Mouse (Mus musculus): ENCODE data around the gene Cacnb4.

Cacnb4 gene

GRCm38 (mm10) chr2:52676023-52676912 is at the start of gene Cacnb4:
Cacnb4 (minus strand) TSS chr2:52676831.
- no peak for TF ChIP-seq GATA4 (IDR thresholded peaks at IDR 0.05; ENCODE audit: insufficient replicate concordance, low read length)

GRCm38 (mm10) chr2:52720231-52721025 is 43.8 kb upstream of the Cacnb4 start:
- no peak for TF ChIP-seq GATA4 (IDR thresholded peaks at IDR 0.05; ENCODE audit: insufficient replicate concordance, low read length)

GRCm38 (mm10) chr2:52717076-52717475 is 40.4 kb upstream of the Cacnb4 start:
- no peak for TF ChIP-seq GATA4 (IDR thresholded peaks at IDR 0.05; ENCODE audit: insufficient replicate concordance, low read length)

DNA sequence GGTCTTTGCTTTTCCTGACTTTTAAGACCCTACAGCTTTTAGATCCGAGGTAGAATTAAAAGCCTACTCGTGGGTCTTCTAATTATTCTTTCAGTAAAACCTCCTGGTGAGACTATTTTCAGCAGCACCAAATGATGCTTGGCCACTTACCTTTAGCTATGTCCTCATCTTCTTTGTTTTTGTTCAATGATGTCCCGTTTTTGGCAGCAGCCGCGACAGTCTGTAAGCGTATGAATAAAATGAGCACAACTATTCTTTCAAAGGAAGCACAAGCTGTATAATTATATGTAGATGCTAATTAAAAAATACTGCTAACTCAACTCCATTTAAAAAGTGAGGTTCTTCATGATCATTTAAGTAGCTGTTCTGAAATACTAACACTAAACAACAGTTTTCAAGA is 38.9 kb upstream of the Cacnb4 start:
- no peak for TF ChIP-seq GATA4 (IDR thresholded peaks at IDR 0.05; ENCODE audit: insufficient replicate concordance, low read length)

DNA sequence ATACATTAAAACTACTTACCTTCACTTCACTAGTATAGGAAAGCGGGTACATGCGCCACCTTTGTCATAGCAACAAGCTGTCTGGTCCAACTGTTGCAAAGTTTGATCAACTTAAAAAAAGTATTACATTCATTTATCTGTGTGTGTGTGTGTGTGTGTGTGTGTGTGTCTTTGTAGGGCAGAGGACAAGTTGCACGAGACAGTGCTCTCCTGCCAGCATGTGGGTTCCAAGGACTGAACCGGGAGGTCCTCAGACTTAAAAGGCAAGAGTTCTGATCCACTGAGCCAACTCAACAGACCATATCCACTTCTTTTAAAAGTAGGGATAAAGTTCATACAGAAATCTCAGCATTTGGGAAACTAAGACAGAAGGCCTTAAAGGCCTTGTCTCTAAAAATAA is 37.5 kb upstream of the Cacnb4 start:
- no peak for TF ChIP-seq GATA4 (IDR thresholded peaks at IDR 0.05; ENCODE audit: insufficient replicate concordance, low read length)

DNA sequence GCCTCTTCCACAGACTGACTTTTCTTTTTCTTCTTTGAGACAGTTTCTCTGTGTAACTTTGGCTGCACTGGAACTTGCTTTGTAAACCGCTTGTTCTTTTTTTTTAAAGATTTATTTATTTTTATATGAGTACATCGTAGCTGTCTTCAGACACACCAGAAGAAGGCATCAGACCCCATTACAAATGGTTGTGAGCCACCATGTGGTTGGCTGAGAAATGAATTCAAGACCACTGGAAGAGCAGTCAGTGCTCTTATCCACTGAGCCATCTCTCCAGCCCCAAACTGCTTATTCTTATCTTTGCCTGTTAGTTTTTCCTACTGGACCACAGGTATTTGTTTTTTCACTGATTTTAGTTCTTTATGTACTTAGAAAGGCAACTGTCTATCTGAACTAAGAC is 34.2 kb upstream of the Cacnb4 start:
- TF ChIP-seq GATA4 (IDR thresholded peaks at IDR 0.05; ENCODE audit: insufficient replicate concordance, low read length), result no peak

DNA sequence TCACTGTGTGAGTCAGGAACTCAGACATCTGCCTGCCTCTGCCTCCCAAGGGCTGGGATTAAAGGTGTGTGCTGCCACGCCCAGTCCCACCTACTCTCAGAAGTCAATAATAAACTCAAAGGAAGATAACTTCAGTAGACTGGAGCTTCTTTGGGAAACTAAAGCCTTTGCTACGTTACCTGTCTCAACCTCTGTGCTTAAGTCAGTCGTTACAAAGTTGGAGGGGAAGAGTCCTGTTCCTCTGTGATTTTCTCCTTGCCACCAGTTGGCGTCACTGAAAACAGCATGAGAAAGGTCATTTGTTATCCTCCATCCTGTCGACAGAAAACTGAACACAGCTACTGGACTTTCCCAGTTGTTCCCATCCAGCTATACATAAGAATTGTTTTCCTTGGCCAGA is 32.8 kb upstream of the Cacnb4 start:
- no peak for TF ChIP-seq GATA4 (IDR thresholded peaks at IDR 0.05; ENCODE audit: insufficient replicate concordance, low read length)

- TF ChIP-seq GATA4 (IDR thresholded peaks at IDR 0.05; ENCODE audit: insufficient replicate concordance, low read length), result no peak
Measured at GRCm38 (mm10) chr2:52701368-52702036, 24.9 kb upstream of the Cacnb4 start.

GRCm38 (mm10) chr2:52700352-52700751 is 23.7 kb upstream of the Cacnb4 start:
- TF ChIP-seq GATA4 (IDR thresholded peaks at IDR 0.05; ENCODE audit: insufficient replicate concordance, low read length), result no peak

DNA sequence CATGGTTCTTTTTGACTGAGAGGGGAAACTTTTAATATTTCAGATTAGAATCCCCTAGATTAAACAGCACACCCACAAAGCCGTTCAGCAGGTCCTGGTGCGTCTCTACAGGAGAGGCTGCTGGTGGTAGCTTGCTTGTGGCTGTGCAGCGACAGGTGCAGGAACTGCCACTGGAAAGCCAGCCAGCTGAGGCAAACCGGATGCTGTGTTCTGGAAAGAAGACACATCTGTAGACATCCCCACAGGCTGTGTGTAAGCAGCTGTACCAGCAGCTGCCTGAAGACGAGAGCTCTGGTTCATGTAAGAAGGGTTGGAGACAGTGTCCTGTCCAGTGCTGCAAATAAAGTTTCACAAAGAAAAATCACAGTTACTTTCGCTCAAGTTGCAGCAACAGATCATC is 18.0 kb upstream of the Cacnb4 start:
- TF ChIP-seq GATA4 (IDR thresholded peaks at IDR 0.05; ENCODE audit: insufficient replicate concordance, low read length), result no peak

DNA sequence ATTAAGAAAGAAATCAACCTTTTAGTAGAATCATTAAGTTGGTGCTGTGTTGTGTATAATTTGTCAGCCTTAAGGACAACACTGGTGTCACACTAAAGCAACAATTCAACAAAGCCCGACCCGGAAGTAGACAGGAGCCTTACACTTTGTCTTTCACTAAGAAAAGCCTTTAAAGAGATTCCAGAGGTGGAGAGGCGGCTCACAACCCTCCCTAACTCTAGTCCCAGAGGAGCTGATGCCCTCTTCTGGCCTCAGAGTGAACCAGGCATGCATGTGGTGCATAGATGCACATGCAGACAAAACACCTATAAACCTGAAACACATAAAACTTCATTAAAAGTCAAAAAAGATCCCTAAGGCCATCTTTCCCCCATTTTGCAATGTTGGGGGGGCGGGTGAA is 15.1 kb upstream of the Cacnb4 start:
- TF ChIP-seq GATA4 (IDR thresholded peaks at IDR 0.05; ENCODE audit: insufficient replicate concordance, low read length), result no peak

DNA sequence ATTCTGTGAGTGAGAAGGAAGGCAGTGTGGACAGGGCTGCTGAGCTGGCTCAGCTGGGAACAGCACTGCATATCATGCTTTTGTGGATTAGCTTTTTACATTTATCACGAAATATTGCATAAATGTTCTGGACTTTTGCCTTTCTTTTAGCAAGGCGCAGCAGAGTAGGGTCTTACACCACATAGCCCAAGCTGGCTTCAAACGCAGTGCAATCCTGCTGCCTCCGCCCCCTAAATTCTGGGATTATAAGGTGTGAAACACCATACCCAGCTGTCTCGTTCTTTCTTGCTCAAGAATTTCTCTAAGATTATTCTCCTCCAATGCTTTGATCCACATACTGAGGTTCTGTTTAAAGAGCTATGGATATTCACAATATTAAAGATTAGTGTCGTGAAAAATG is 10.0 kb upstream of the Cacnb4 start:
- TF ChIP-seq GATA4 (IDR thresholded peaks at IDR 0.05; ENCODE audit: insufficient replicate concordance, low read length), result no peak

- TF ChIP-seq GATA4 (IDR thresholded peaks at IDR 0.05; ENCODE audit: insufficient replicate concordance, low read length), result no peak
Measured at GRCm38 (mm10) chr2:52677589-52677988, 958 bp upstream of the Cacnb4 start.

GRCm38 (mm10) chr2:52676913-52677303 is 277 bp upstream of the Cacnb4 start:
- TF ChIP-seq GATA4 (IDR thresholded peaks at IDR 0.05; ENCODE audit: insufficient replicate concordance, low read length), result no peak

- TF ChIP-seq GATA4 (IDR thresholded peaks at IDR 0.05; ENCODE audit: insufficient replicate concordance, low read length), result no peak
Measured at GRCm38 (mm10) chr2:52675278-52675987, 1.2 kb downstream of the Cacnb4 start.

Measured in liver, adult (tissue).